In the genomic region with DNA sequence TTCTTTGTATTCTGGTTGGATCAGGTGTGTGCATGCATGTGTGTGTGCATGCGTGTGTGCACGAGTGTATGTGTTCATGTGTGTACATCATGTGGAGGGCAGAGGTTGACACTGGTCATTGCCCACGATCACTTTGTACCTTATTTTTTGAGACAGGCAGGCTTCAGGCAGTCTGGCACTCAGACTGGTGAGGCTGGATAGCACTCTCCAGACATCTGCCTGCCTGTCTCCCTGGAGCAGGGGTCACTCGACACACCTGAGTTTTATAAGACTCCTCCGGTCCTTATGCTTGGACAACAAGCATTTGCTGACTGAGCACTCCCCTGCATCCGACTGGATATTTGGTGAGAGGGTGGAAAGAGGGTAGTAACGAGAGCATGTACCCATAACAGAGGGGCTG, we compare ENCODE assay signal across 21 mouse cellular contexts. TPM values are rescaled to one million over a fixed set of nuclear protein-coding genes. Genes with fewer than 3 reads are reported as not detected.
DNase-seq lines count a peak whose midpoint lies in the region; ATAC-seq and TF ChIP-seq lines count a peak whose summit lies in the region.
"Had no signal": no experiment of that assay in that cellular context is flagged by ENCODE, and none has a peak within 500 bp of the region (broad histone marks: within the 10 kb centered on the region; RNA-seq: fewer than 3 reads in every experiment).

No protein-coding gene starts in this region.

- H3K9me3 ChIP-seq in intestine, embryonic 14.5 days (ENCODE audit: control insufficient read depth, low read length), result no peaks in the 10 kb centered on the region
- no peaks in the 10 kb centered on the region for H3K9me3 ChIP-seq in intestine, postnatal 0 days (ENCODE audit: control insufficient read depth)
- H3K9me3 ChIP-seq in embryonic facial prominence, embryonic 15.5 days (replicated peaks), result no peaks in the 10 kb centered on the region
- H3K9me3 ChIP-seq: forebrain, embryonic 10.5 days; hindbrain, embryonic 13.5 days; intestine, embryonic 15.5 days; midbrain, embryonic 12.5 days had no signal

- no peak overlapping the region for H3K4me2 ChIP-seq in intestine, embryonic 14.5 days (ENCODE audit: low read length)
- no peak overlapping the region for H3K4me2 ChIP-seq in intestine, postnatal 0 days (replicated peaks; ENCODE audit: low read depth)
- no peak overlapping the region for H3K4me2 ChIP-seq in embryonic facial prominence, embryonic 15.5 days (replicated peaks)
- H3K4me2 ChIP-seq: intestine, embryonic 15.5 days; midbrain, embryonic 12.5 days had no signal

- 87% methylated on average over 7 of the region's 7 CpGs for WGBS in intestine, embryonic 14.5 days
- 89% methylated on average over 7 of the region's 7 CpGs for WGBS in intestine, postnatal 0 days
- 84% methylated on average over 7 of the region's 7 CpGs for WGBS in embryonic facial prominence, embryonic 15.5 days

- peaks cover 13% of the 10 kb centered on the region; the same call in 1 of the 2 replicates for H3K4me1 ChIP-seq in intestine, embryonic 14.5 days (replicated peaks; ENCODE audit: control insufficient read depth, insufficient read depth, low read length)
- H3K4me1 ChIP-seq in intestine, postnatal 0 days (replicated peaks; ENCODE audit: control insufficient read depth, insufficient read depth, low read length), result no peaks in the 10 kb centered on the region
- H3K4me1 ChIP-seq in embryonic facial prominence, embryonic 15.5 days, result peaks cover 21% of the 10 kb centered on the region

- no peaks in the 10 kb centered on the region for H3K36me3 ChIP-seq in intestine, embryonic 14.5 days (ENCODE audit: control insufficient read depth, insufficient read depth, low read length)
- H3K36me3 ChIP-seq in intestine, postnatal 0 days (ENCODE audit: control insufficient read depth, insufficient read depth), result no peaks in the 10 kb centered on the region
- no peaks in the 10 kb centered on the region for H3K36me3 ChIP-seq in embryonic facial prominence, embryonic 15.5 days
- H3K36me3 ChIP-seq: forebrain, embryonic 10.5 days; hindbrain, embryonic 13.5 days; intestine, embryonic 15.5 days; midbrain, embryonic 12.5 days had no signal

- no peak for DNase-seq in gastrocnemius, adult 2 months
- no peak for DNase-seq in gastrocnemius, postnatal 14 days
- DNase-seq in intestine, embryonic 14.5 days (ENCODE audit: low spot score), result peak; percentile 36
- DNase-seq in neural tube, embryonic 10.5 days (ENCODE audit: extremely low spot score, low spot score), result peak; percentile 6
- no peak for DNase-seq in kidney, adult 8-10 months
- DNase-seq: adrenal gland, postnatal 10 days; cerebellum, adult 2 months; cerebellum, postnatal 25 days; forebrain, postnatal 0 days; gastrocnemius, postnatal 36 days; heart, postnatal 10 days; kidney, postnatal 25 days; lung, adult 18-20 months; right cerebral cortex, postnatal 14 days; thymus, postnatal 25 days had no signal

- no peak overlapping the region for H3K4me3 ChIP-seq in gastrocnemius, adult 2 months
- H3K4me3 ChIP-seq in intestine, embryonic 14.5 days (ENCODE audit: low read depth, low read length), result no peak overlapping the region
- H3K4me3 ChIP-seq in intestine, postnatal 0 days (ENCODE audit: low read depth, low read length), result no peak overlapping the region
- H3K4me3 ChIP-seq in embryonic facial prominence, embryonic 15.5 days (replicated peaks), result no peak overlapping the region
- H3K4me3 ChIP-seq: forebrain, embryonic 10.5 days; hindbrain, embryonic 13.5 days; intestine, embryonic 15.5 days; midbrain, embryonic 12.5 days had no signal

- intact Hi-C loops in gastrocnemius, adult 2 months (cut with DNase I), result no loop called here
- intact Hi-C loops in gastrocnemius, postnatal 14 days (cut with DNase I; ENCODE audit: low total_unique reads), result no loop called here

- no peak for TF ChIP-seq CTCF in gastrocnemius, adult 2 months (IDR thresholded peaks at IDR 0.05)
- TF ChIP-seq CTCF in intestine, postnatal 0 days (IDR thresholded peaks at IDR 0.05; ENCODE audit: low read depth), result no peak

- H3K9ac ChIP-seq in intestine, embryonic 14.5 days (ENCODE audit: low read length), result no peak overlapping the region
- H3K9ac ChIP-seq in intestine, postnatal 0 days (ENCODE audit: low read depth, low read length), result no peak overlapping the region
- H3K9ac ChIP-seq in embryonic facial prominence, embryonic 15.5 days, result no peak overlapping the region
- H3K9ac ChIP-seq: forebrain, postnatal 0 days; hindbrain, embryonic 13.5 days; intestine, embryonic 15.5 days; midbrain, embryonic 12.5 days had no signal

- no peaks in the 10 kb centered on the region for H3K27me3 ChIP-seq in intestine, embryonic 14.5 days (replicated peaks; ENCODE audit: control insufficient read depth, insufficient read depth, low read length)
- no peaks in the 10 kb centered on the region for H3K27me3 ChIP-seq in intestine, postnatal 0 days (replicated peaks; ENCODE audit: control insufficient read depth, insufficient read depth, low read length)
- H3K27me3 ChIP-seq in embryonic facial prominence, embryonic 15.5 days, result no peaks in the 10 kb centered on the region

- H3K27ac ChIP-seq in gastrocnemius, adult 2 months, result 0 out of 2 replicates have a peak overlapping the region, but pooled peaks have one; percentile 10
- no peak overlapping the region for H3K27ac ChIP-seq in intestine, embryonic 14.5 days (ENCODE audit: low read depth)
- H3K27ac ChIP-seq in intestine, postnatal 0 days (ENCODE audit: low read depth, low read length), result no peak overlapping the region
- H3K27ac ChIP-seq in embryonic facial prominence, embryonic 15.5 days (replicated peaks), result 0 out of 2 replicates have a peak overlapping the region, but pooled peaks have one; percentile 11
- H3K27ac ChIP-seq: forebrain, embryonic 10.5 days; hindbrain, embryonic 13.5 days; intestine, embryonic 15.5 days; midbrain, embryonic 12.5 days had no signal

- ATAC-seq in intestine, embryonic 14.5 days (replicated peaks; ENCODE audit: low FRiP score, low TSS enrichment, low read depth), result no peak
- no peak for ATAC-seq in intestine, postnatal 0 days
- ATAC-seq in embryonic facial prominence, embryonic 15.5 days (ENCODE audit: insufficient number of reproducible peaks, low FRiP score, low TSS enrichment, low read depth), result no peak
- ATAC-seq: forebrain, postnatal 0 days; intestine, embryonic 15.5 days had no signal

RNA-seq across cellular contexts. Expression of gene Rftn2, which starts 3.6 kb away (rescaled TPM):
- total RNA-seq in gastrocnemius, adult 2 months (2021), result 1 to 10 TPM; 3.3 to 4.9 TPM
- 1 to 10 TPM; 8.8 to 9.2 TPM for total RNA-seq in gastrocnemius, postnatal 14 days (2021)
- 9.4 and 14.8 TPM in 2 replicates for polyA plus RNA-seq in intestine, embryonic 14.5 days (2014; fragmentation: Nextera tagmentation; extraction: Ambion mirVana)
- 2.8 and 3.4 TPM in 2 replicates for polyA plus RNA-seq in intestine, postnatal 0 days (2015; fragmentation: Nextera tagmentation; extraction: Ambion mirVana)
- 23.1 and 23.3 TPM in 2 replicates for polyA plus RNA-seq in embryonic facial prominence, embryonic 15.5 days (2015; fragmentation: Nextera tagmentation; extraction: Ambion mirVana)

RNA-seq across cellular contexts. Expression of gene Mars2, which starts 14.0 kb away (rescaled TPM):
- 1 to 10 TPM; 2.8 to 3.6 TPM for total RNA-seq in gastrocnemius, adult 2 months (2021)
- 1 to 10 TPM; 3.7 to 3.8 TPM for total RNA-seq in gastrocnemius, postnatal 14 days (2021)
- polyA plus RNA-seq in intestine, embryonic 14.5 days (2014; fragmentation: Nextera tagmentation; extraction: Ambion mirVana), result 4.6 and 5.5 TPM in 2 replicates
- polyA plus RNA-seq in intestine, postnatal 0 days (2015; fragmentation: Nextera tagmentation; extraction: Ambion mirVana), result 1.7 and 1.9 TPM in 2 replicates
- 2.4 and 2.5 TPM in 2 replicates for polyA plus RNA-seq in embryonic facial prominence, embryonic 15.5 days (2015; fragmentation: Nextera tagmentation; extraction: Ambion mirVana)

Comparison
In these comparisons a context has a peak if more than half of its experiments do, and no peak if none do; other contexts are left out.
1. DNase-seq: peak in intestine, embryonic 14.5 days (single experiment) and neural tube, embryonic 10.5 days (single experiment); none in gastrocnemius, adult 2 months (single experiment), gastrocnemius, postnatal 14 days (single experiment) and kidney, adult 8-10 months (0 of 2).
2. H3K27ac ChIP-seq: peak in gastrocnemius, adult 2 months (single experiment) and embryonic facial prominence, embryonic 15.5 days (single experiment); none in intestine, embryonic 14.5 days (single experiment) and intestine, postnatal 0 days (single experiment).